Mouse (Mus musculus): ENCODE measurements around the gene Gzmg.

GRCm38 (mm10) chr14:56205613-56206012 lies 46.2 kb upstream of the Gzmg start:
- TF ChIP-seq CTCF (IDR thresholded peaks at IDR 0.05; ENCODE audit: extremely low read depth, insufficient read length, insufficient replicate concordance, low read depth, low read length) = no peak
- TF ChIP-seq POLR2A (IDR thresholded peaks at IDR 0.05; ENCODE audit: low read depth, low read length) = no peak
